Mouse (Mus musculus) bone marrow macrophage, adult 2 months (primary cell): ENCODE data around the gene Sbk3.

Experiments
- CTCF ChIP-seq: IDR thresholded peaks from 2 replicates; pipeline ENCODE4 v1.5.1; 2012; ENCODE audit warnings: low read depth, mild to moderate bottlenecking, low read length, moderate library complexity
- POLR2A ChIP-seq: IDR thresholded peaks from 2 replicates; pipeline ENCODE4 v1.6.1; 2012; ENCODE audit warnings: mild to moderate bottlenecking, low read depth, low read length, borderline replicate concordance

DNA sequence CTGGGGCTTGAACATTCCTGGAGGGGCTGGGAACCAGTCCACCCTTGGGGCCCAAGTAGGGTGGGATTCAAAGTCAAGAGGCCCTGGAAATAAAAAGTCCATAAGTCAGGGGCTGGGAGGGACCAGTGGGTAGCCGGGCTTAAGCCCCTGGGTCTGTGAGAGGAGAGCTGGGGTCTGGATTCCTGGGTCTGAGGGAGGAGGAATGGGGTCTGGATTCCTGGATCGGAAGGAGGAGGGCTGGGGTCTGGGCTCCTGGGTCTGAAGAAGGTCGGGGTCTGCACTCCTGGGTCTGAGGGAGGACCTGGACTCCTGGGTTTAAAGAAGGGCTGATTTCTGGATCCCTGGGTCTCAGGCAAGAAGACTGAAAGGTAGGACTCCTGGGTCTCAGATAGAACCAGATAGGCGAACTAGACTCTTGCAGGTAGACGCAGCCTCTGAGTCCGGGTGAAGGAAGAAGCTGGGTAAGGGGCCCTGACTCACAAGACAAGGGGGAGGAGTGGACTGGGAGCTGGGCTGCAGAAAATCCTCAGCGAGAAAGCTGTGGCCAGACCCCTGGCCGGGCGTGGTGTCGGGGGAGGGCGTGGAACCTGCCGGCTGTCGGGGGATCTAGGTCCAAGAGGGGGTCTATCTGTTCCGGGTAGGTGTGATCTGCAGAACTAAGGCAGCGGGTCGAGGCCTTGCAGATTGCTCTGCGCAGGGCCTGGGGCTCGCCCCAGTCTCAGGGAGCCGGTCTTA is 24.5 kb upstream of the Sbk3 start:
- no peak for TF ChIP-seq POLR2A
- TF ChIP-seq CTCF = no peak
